Mouse (Mus musculus) cerebellum, adult 9-10 months (tissue): Measurements from ENCODE around the gene Pdcl3.

Experiments
- DNase-seq: peaks from one replicate; pipeline ENCODE4 v3.0.0; 2022

Pdcl3 gene

DNA sequence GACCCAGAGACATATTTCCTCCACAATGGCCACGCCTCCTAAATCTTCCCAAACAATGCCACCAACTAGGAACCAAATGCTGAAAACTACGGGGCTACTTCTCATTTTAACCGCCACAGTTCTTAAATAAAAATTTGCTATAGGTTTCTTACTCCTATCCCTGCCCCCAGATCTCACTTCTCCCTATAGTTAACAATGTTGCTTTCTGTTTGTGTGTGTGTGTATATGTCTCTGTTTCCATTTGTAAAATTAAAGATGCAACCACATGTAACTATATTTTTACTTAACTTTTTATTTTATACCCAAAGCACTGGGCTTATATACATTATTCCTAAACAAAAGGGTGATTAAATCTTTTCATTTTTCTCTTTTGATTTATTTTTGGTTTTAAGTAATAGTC lies at the start of gene Pdcl3:
TSS of gene Pdcl3 (plus strand) at position 301 of the 400 bp plus-strand sequence.
- no peak for DNase-seq

DNA sequence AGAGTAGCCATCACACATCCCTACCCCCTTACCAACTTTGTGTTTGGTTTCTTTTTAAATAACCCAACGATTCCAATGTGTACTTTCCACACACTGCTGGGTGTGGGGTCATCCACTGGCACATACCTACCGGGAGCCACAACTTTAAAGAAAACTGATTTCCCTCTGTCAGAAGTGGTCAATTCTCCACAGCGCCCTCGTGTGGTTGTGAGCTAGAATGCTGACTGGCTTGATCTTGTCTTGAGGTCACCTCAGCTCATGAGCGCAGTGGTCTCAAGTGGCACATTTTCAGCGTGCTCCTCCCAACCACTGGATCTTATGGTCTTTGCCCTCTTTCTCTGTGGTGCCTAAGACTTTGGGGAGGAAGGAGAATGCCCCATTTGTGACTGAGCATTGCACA lies 48.6 kb upstream of the Pdcl3 start:
- peak; percentile 54 for DNase-seq

DNA sequence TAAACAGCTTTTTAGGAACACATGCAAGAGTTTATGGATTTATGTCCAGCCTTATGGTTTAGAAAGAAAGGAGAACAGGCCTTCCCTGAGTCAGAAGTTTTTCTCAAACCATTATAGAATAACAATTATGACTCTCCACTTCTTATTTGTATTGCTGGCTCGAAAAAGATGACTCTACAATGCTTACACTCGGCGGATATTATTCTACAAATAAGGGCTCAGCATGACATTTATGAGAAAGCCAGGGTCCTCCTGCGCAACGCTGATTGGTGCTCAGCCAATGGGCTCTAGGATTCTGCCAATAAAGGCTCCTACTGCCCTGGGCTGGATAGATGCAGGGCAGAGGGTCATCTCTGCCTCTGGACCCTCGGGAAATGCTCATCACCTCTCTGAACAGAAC lies 46.6 kb upstream of the Pdcl3 start, which contains the start of gene Nms:
TSS of gene Nms (plus strand) at position 301 of the 400 bp plus-strand sequence.
- no peak for DNase-seq

DNA sequence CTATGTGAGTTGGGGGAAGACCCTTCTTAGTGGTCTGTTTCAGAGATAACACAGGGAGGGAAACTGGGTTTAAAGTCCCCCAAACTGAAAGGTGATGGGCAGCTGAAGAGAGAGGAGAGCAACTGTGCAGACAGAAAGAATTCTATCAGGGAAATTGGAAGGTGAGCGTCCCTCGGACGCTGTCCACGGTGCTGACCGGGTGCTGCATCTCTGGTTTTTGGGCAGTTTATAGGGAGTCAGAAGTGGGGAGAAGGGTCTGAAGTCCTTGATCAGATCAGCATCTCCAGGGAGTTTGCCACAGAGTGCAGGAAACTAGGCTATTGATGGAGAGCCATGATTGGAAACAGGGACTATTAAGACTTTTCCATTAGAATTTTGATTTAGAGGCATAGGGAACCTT lies 45.8 kb upstream of the Pdcl3 start:
- no peak for DNase-seq

DNA sequence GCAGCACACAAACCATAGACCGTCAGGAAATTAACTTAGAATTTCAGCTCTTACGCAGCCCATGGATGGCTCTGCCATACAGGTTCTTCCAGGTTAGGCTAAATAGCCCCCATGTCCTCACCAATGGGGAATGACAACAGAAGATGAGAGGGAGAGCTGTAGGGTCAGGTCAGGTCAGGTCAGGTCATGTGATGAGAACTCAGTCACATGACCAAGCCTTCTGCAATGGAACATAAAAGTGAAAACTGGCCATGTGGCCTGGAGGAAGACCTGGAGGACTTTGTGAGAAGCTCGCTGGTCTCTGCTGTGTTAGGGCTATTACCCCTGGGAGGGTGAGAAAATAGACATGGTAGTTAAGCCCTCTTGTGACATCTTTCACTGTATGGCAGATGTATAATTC lies 29.0 kb upstream of the Pdcl3 start:
- no peak for DNase-seq

DNA sequence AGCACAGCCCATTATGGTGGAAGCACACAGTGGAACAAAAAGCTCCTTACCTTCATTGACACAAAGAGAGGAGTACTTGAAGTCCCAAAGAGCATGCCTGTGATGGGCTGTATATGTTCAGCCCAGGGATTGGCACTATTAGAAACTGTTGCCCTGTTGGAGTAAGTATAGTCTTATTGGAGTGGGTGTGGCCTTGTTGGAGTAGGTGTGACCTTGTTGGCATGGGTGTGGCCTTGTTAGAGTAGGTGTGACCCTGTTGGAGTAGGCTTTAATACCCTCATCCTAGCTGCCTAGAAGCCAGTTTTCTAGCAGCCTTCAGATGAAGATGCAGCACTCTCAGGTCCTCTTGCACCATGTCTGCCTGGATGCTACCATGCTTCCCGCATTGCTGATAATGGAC lies 16.3 kb upstream of the Pdcl3 start:
- no peak for DNase-seq

DNA sequence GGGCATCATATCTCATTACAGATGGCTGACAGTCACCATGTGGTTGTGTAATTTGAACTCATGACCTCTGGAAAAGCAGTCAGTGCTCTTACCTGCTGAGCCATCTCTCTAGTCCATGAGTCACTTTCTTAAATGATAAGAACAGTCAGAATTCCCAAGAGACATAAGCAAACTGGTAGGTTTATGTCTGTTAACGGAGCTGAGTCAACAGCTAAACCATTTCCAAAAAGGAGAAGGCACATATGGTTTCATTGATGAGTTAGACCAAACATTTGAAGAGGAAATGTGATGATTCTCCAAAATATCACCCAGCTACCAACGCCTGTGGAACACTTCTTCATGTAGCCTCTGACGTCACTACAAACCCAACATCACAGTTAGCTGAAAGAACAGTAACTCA lies 13.7 kb upstream of the Pdcl3 start:
- DNase-seq: no peak

DNA sequence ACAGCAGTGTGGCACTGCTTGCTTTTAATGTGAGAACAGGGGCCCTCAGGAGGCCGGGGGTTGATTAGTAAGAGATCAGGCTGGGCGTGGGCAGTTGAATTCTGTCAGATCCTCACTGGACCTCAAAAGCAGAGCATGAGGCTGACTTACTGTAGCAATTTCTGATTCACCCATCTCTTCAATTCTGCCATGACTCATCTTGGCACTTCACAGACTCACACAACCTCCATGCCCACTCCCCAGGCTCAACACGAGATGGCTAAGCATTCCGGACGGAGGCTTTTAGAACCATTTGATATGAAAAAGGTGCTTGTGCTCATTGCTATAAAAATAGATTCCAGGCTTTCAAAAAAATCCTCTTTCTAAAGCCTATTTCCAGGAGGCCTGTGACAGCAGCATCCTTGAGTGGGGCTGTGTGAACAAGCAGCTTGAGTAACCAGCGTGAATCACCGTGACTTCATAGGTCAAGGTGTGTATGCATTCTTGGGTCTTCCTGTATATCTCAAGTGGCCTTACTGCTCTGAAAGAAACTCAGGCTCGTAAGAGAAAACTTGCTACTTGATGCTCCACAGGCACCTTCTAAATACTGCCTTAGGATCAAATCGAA lies 12.3 kb upstream of the Pdcl3 start:
- DNase-seq: no peak

DNA sequence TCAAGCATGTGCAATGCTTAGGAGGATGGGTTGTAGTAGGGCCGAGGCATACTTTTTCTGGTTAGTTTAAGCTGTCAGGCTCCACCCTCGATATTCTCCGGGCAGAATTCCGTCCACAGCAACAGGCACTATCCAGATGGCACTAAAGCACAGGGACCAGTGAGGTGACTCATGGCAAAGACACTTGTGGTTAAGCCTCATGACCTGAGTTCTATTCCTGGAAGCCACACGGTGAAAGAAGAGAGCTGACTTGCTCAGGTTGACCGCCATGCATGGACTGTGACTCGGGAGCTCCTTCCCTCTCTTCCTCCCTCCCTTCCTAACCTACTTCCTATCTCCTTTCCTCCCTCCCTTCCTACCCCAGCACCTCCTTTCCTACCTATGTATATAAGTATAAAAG lies 5.5 kb upstream of the Pdcl3 start:
- DNase-seq: no peak

DNA sequence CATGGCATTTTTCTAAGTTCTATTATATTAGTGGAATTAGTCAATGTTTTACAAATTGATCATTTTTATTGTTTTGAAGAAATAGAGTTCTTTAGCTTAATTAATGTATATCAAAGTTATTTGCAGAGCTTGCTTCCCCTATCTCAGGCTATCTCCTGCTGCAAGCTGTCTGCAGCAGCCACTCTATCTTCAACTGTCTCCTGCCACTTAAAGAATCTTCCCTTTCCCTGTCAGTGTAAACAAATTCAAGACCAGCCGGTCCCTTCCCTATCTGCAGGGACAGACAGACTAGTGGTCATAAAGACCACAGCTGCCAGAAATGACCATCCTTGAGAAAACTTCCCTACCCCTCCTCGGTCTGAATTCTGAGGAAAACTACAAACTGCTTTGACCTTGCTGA lies 1.5 kb upstream of the Pdcl3 start:
- no peak for DNase-seq

DNA sequence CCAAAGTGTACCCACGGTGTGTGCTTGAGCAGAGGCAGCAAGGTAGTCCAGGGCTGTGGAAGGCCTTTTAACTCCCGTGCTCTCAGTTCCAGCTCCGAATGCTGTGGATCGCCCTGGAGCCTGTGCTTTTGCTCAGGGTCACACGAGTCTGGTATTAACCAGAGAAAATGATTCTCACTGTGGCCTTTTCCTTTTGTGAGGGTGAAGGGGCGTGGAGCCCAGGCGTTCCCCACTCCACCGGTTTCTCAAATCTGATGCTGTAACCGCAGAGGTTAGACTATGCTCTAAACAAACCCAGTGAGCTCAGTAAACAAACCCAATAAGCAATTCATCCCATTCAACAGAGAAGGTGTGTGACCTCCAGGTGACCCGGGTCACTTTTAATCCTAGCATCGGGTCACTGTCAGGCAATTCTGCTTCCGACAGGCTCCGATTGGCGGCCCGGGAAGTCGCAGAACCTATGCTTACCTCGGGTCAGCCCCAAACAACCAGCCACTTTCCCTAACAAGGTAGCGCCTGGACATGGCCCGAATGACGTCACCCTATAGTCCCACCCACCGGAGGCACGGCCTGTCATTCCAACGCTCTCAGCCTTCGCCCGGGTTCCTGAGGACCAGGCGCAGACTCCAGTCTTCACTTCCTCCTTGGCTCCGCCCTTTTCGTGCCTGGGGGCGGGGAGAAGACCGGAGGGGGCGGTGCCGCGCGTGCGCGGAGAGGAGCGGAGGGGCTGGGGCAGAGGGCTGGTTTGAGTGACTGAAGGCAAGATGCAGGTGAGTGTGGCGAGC lies 1.9 kb downstream of the Pdcl3 start:
- DNase-seq: peak; percentile 99

DNA sequence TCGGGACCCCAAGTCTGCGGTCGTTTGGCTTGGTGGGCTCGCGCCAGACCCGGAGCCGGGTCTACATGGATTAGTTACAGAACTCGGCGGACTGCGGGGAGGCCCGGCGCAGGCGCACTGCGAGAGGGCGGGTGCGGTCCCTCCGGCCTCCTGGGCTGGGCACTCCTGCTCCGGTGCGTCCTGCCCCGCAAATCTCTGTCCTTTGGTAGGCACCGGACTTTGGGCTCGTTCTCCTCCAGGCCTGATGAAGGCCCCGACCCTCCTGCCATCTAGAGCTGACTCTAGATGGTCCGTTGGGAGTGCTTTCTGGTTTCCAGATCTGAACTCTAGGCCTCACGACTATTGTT lies 2.4 kb downstream of the Pdcl3 start:
- DNase-seq: no peak

DNA sequence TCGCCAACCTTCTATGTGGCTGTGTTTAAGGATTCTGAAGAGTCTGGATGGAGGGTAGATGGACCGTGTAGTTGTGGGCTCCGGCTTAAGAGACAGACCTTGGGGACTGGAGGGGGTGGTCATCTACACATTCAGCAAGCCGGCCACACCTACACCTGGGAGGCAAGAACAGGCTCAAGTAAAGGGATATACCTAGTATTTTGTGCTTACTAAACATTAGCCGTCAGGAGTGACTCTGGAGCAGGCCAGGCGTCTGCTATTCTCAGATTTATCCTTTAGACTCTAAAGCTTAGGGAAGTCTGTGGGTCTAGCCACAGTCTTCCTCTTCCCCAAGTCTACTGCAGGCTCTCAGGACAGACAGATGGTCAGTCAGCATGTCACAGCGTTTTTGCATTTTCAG lies 2.9 kb downstream of the Pdcl3 start:
- DNase-seq: no peak

DNA sequence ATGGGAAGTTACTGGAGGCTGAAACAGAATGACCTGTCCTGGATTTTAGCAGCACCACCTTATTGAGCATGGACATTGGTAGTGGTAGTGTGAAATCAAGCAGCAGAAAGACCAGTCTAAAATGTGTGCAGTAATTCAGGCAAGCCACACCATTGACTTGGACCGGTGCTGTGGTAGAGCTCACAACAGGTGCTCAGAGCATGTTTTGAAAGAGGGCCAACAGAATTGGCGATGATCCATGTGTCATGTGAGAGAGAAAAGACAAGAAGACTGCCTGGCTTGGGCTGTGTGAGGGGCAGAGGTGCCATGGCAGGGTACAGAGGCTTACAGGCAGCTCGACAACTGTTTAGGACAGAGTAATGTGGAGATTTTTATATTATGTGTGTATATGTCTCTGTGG lies 7.0 kb downstream of the Pdcl3 start:
- DNase-seq: peak; percentile 64

DNA sequence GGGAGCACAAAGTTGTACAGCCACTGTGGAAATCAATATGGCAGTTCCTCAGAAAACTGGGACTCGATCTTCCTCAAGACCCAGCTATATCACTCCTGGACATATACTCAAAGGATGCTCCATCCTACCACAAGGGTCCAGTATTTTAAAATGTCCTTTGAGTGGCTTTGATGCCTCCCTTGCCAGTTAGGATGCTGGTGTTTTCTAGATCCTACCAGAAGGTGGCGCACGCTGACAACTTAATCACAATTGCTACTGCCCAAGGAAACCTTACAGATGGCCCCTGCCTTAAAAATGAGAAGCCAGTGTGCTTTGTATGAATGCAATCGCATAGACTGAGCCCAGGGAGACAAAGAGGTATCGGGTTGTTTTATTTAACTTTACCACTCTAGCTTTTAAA lies 15.7 kb downstream of the Pdcl3 start:
- DNase-seq: peak; percentile 79

DNA sequence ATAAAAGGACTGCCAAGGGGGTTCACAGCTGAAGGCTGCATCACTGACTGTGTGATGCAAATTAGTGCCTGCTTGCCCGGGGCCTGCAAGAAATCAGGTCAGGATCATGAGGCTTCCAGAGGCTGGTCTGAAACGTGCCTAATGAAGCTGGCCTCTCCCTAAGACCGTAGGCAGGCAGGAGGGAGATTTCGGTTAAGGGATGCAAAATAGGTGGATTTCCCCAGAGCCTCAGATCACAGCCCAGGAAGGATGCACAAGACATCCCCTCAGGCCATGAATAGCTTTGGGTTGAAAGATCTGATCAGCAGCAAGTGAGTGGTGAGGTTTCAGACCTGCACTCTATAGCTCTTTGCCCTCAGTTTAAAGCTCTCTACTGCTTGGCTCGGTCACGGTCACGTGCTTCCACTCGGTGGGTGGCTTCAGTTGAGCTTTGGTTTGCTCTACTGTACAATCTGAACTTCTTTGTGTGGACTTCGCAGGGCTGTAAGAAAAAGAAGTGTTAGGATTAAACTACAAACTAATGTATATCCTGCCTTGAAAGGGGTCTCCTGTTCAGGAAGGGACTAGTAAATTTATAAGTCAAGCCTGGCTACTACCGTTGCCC lies 20.4 kb downstream of the Pdcl3 start:
- DNase-seq: no peak

DNA sequence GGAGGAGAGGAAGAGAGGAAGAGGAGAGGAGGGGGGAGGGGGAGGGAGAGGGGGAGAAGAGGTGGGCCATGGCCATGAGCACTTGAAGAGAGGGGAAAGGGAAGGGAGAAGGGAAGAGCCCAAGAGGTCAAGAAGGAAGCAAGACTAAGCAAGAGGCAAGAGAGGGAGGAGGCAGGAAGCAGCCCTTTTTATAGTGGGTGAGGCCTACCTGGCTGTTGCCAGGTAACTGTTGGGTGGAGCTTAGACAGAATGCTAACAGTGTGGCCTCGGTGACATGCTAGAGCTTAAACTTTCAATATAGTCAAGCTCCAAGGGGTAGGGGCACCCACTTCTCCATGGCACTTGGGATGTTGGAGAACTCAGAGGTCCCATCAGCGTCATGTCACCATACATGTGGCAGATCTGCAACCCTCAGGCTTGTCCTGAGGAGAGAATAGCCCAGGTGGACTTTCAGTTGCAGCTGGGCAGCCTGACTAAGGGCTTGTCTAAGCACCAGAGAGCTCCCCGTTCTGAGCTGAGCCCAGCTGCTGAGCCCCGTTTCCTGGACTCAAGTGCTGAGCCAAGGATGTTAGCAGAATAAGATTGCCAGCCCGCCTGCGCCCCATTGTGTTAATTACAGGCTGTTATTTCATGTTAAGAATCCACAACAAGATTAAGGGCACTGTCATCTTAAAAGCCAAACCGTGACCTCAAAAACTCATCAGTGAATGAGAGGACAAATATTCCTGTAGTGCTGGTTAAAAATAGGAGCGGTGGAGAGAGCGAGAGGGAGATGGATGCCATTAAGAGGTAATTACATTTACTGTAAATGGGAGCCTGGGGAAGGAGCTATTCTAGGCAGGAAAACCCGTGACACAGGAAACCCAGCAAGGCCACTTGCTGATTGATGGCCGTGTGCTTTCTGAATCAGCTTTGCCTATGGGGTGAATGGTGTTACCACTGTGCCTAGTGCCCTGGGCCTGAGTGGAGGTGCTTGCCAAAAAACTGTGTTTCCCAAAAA lies 21.7 kb downstream of the Pdcl3 start:
- DNase-seq: no peak

DNA sequence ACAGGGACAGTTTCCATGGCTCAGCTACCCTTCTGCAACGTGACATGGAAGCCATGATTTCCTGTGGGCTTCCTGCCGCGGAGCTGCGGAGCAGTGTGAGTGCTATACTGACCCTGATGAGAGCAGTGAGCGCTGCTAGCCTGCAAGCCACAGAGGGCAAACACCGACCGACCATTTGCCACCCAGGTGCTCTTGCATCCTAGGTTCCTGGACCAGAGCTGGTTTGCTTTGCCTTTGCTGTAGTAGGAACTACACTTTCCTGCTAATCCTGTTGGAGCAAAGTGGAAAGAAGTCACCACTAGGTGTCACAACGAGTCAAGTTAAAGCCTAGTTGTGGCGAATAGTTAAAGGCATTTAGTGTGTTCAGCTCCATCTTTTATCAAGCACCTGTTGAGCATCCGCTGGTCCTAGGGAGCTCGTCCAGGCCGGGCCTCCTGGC lies 25.2 kb downstream of the Pdcl3 start:
- DNase-seq: peak; percentile 78

DNA sequence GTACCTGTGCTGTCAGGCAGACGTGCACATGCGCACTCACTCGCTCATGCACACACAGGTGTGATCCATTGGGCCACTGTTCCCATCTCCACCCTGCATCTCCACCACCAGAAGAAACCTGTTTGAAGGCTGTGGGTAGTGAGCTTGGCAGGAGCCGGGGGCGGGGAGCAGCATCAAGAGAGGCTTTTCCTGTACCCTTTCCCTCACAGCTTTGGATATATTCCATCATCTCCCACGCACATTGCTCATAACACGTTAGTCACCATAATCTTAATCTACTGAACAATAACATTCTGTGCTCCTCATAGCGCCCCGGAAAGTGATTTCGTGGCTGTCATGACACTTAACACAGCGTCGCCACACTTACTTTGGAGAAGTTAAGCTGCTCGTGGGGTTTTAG lies 27.2 kb downstream of the Pdcl3 start:
- no peak for DNase-seq

DNA sequence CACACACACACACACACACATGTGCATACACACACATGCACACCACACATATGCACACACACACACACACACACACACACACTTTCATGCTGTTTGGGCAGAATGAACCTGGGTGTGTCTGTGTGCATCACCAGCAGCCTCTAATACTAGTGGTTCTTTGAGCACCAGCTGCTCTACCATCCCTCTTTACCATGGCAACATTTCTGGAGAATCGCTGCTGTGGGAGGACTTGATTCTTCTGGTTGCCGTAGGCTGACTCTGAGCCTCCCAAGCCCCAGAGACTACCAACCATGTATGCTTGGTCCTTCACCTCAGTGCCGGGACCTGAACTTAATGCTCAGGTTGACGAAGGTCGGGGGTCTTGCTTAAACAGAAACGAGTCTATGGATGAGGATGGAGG lies 28.4 kb downstream of the Pdcl3 start:
- no peak for DNase-seq

DNA sequence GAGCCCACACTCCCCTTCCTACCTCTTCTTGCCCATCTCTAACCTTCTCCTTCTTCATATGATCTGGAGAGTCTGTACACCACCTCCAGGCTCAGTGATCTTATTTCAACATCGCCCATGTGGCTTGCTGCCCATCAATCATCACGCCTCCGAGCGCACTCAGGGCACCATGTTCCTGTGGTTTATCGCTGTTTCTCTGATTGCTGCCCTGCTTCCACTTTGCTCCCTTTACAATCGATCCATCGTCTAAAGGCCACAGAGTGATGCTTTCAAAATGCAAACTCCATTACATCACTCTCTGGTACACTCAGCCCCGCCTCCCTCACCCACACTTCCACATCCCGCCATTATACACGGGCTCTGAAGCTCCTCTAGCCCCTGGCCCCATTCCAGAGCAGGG lies 30.1 kb downstream of the Pdcl3 start:
- no peak for DNase-seq

DNA sequence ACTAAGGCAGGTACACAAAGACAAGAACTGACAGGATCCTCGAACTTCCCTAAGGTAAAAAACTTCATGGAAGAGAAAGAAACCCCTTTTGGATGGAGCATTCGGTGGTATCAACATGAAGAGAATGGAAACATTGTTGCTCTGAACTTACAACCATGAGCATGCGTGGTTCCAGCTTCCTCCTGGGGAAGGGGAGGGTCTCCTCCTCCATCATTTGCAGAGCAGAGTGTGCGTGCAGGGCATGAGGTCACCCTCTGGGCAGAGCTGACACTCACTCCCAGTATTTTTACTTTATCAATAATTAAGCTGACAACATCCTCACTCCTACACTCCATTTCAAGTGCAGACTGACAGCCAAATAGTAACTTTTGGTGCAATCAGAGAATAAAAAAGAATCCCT lies 32.5 kb downstream of the Pdcl3 start:
- DNase-seq: no peak

DNA sequence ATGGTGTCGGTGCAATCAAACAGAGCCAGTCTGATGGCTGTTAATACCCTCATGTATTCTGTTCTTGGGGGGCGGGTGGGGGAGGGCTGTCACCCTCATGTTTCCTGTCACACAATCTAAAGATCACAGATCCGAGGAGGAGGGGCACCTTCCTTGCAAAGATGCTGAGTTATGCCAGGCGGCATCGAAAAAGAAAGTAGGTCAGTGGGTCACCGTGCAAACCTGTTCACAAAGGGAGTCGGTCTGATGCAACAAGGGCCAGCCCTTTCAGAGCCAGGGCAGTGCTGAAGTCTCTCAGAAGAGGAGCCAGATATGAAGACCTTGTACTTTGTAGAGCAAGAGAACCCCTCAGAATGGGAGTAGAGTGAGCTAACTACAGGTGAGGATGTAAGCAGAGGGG lies 39.7 kb downstream of the Pdcl3 start:
- DNase-seq: peak; percentile 44
